Mouse (Mus musculus) C2C12 (cell line): ENCODE results near the gene Rpl34.

Experiments
- CTCF ChIP-seq: IDR thresholded peaks from one replicate; pipeline ENCODE4 v1.5.1; 2011; ENCODE audit not compliant: control insufficient read depth, insufficient read depth, insufficient read length
- USF1 ChIP-seq: IDR thresholded peaks from one replicate; pipeline ENCODE4 v1.6.1; 2011; ENCODE audit warnings: low read depth, mild to moderate bottlenecking, control low read depth, moderate library complexity

DNA sequence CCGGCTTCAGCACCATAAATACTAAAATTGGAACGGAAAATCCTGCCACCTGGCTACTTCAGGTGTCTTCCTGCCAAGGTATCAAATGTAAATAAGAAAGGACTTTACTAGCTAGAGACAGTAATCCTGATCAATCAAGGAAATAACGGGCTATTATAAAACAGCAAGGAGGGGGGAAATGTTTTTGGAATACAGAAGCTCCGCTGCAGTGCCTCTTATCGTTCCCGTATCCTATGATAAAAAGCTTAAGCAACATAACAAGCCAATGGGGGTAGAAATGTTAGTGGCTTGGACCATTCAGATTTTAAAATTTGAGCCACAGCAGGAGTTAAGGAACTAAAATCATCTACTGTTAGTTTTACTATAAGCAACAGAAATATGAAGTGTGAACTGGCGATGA is 20.1 kb downstream of the Rpl34 start:
- TF ChIP-seq USF1: no peak
- no peak for TF ChIP-seq CTCF
